Mouse (Mus musculus) C2C12 (cell line): ENCODE results near the gene Plekhb2.

Experiments used
- CEBPB ChIP-seq: IDR thresholded peaks from one replicate; pipeline ENCODE4 v1.6.1; 2011; ENCODE audit warnings: low read depth, mild to moderate bottlenecking, control low read depth, moderate library complexity
- CTCF ChIP-seq: IDR thresholded peaks from one replicate; pipeline ENCODE4 v1.5.1; 2011; ENCODE audit not compliant: control insufficient read depth, insufficient read depth, insufficient read length
- USF1 ChIP-seq: IDR thresholded peaks from one replicate; pipeline ENCODE4 v1.6.1; 2011; ENCODE audit warnings: low read depth, mild to moderate bottlenecking, control low read depth, moderate library complexity

DNA sequence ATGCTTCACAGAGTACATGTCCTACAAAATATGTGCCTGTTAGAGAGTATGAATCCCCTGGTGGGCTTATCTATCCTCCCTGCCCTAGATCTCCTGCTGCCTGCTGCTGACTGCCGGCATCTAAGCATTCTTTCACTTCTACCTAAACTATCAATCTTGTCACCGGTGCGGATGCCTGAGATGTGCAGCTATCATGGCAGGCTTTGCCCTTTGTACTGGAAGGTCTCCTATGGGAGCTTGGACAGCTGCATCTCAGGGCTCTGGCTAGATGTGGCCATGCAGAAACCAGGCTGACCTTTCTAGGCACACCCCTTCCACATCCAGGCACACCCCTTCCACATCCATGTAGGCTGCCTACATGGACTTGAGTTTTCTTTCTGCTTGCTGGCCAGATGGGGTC is 42.7 kb downstream of the Plekhb2 start:
- TF ChIP-seq CTCF (no peak), USF1 (no peak), CEBPB (no peak)
